Mouse (Mus musculus): ENCODE measurements at regions not wholly inside any gene's neighbourhood (a gene's known extent, or its start where the extent isn't known, plus 50 kb on each side); places are given as distances from the start of the nearest gene placed in this dataset.
A peak's percentile ranks its signal among the peaks of the same experiment; 100 is the strongest.

- 44% methylated on average over 6 of the region's 6 CpGs for WGBS
- no peak overlapping the region for H3K4me3 ChIP-seq (replicated peaks; ENCODE audit: extremely low read depth, low read depth, low read length)
- TF ChIP-seq POLR2A (IDR thresholded peaks at IDR 0.05; ENCODE audit: borderline replicate concordance, extremely low read depth, low read depth, low read length) (no peak), CTCF (IDR thresholded peaks at IDR 0.05; ENCODE audit: insufficient read depth, low read length) (no peak)
- DNase-seq = no peak
- no peaks in the 10 kb centered on the region for H3K4me1 ChIP-seq (ENCODE audit: control insufficient read depth, insufficient read depth, low read length)
Measured at GRCm38 (mm10) chr2:75559920-75560319, 99.1 kb upstream of the Hnrnpa3 start.

DNA sequence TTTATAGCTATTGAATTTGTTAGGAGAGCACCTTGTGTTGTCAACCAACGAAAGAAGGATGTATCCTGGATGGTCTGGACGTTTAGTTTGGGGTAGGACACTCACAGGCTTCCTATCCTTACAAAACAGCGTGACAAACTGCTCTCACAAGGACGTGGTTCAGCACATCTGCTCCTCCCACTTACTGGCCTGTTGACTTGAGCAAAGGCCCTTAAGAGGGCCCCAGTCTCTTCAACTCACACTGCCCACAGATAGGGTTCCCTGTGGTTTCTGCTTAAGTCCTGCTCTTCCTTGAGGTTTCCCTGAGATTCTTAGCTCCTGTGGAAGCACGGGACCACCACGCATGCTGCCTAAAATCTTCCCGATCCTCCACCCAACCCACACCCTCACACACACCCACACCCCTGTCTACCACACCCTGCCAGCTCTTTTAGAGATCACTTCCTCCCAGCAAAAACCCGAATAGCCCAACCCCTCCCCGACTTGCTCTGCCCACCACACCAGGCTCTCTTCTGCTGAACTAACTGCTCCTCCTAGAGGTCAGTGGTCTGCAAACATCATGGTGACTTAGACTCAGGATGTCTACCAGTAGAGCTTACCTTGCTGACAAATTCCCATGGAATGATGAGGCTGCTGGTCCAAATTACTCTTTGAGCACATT, 95.7 kb upstream of the Hnrnpa3 start:
- TF ChIP-seq POLR2A (IDR thresholded peaks at IDR 0.05; ENCODE audit: borderline replicate concordance, extremely low read depth, low read depth, low read length) (no peak), CTCF (IDR thresholded peaks at IDR 0.05; ENCODE audit: insufficient read depth, low read length) (no peak; the same call in 1 of the 2 replicates)
- no peak for DNase-seq
- WGBS = 44% methylated on average over 9 of the region's 9 CpGs
- no peaks in the 10 kb centered on the region for H3K4me1 ChIP-seq (ENCODE audit: control insufficient read depth, insufficient read depth, low read length)
- no peak overlapping the region for H3K4me3 ChIP-seq (replicated peaks; ENCODE audit: extremely low read depth, low read depth, low read length)

- no peaks in the 10 kb centered on the region for H3K4me1 ChIP-seq (ENCODE audit: control insufficient read depth, insufficient read depth, low read length)
- no peak overlapping the region for H3K4me3 ChIP-seq (replicated peaks; ENCODE audit: extremely low read depth, low read depth, low read length)
- TF ChIP-seq CTCF (IDR thresholded peaks at IDR 0.05; ENCODE audit: insufficient read depth, low read length) (no peak), POLR2A (IDR thresholded peaks at IDR 0.05; ENCODE audit: borderline replicate concordance, extremely low read depth, low read depth, low read length) (no peak)
- no peak for DNase-seq
- 63% methylated on average over 5 of the region's 5 CpGs for WGBS
Measured at GRCm38 (mm10) chr2:75564809-75565208, 94.3 kb upstream of the Hnrnpa3 start.

DNA sequence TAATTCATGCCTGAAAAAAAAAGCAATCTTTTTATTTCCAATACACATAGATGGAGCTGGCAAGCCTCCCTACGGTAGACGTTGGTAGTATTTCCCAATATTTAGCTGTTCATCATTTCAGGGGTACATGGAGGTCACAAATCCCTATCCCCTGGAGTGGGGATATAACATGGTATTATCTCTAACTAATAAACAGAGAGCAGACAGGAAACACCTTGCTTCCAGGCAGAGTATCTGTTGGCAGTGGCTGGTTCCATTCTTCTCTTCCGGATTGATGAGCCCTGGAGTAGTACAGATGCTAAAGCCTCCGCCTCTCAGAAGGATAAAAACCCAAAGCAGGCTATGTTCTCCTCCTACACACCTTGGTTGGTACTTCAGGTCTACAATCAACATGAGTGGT, 91.9 kb upstream of the Hnrnpa3 start:
- TF ChIP-seq CTCF (IDR thresholded peaks at IDR 0.05; ENCODE audit: insufficient read depth, low read length) = no peak
- no peak for TF ChIP-seq POLR2A (IDR thresholded peaks at IDR 0.05; ENCODE audit: borderline replicate concordance, extremely low read depth, low read depth, low read length)
- no peaks in the 10 kb centered on the region for H3K4me1 ChIP-seq (ENCODE audit: control insufficient read depth, insufficient read depth, low read length)
- H3K4me3 ChIP-seq (replicated peaks; ENCODE audit: extremely low read depth, low read depth, low read length) = no peak overlapping the region
- WGBS = 54% methylated on average over 4 of the region's 4 CpGs
- DNase-seq = no peak

GRCm38 (mm10) chr2:75569756-75570155, 89.3 kb upstream of the Hnrnpa3 start:
- Histone ChIP-seq H3K4me3 (replicated peaks; ENCODE audit: extremely low read depth, low read depth, low read length) (no peak overlapping the region), H3K4me1 (ENCODE audit: control insufficient read depth, insufficient read depth, low read length) (no peaks in the 10 kb centered on the region)
- WGBS = 81% methylated on average over 6 of the region's 6 CpGs
- TF ChIP-seq POLR2A (IDR thresholded peaks at IDR 0.05; ENCODE audit: borderline replicate concordance, extremely low read depth, low read depth, low read length) (no peak), CTCF (IDR thresholded peaks at IDR 0.05; ENCODE audit: insufficient read depth, low read length) (no peak)
- no peak for DNase-seq

GRCm38 (mm10) chr2:75570246-75570645, 88.8 kb upstream of the Hnrnpa3 start:
- TF ChIP-seq POLR2A (IDR thresholded peaks at IDR 0.05; ENCODE audit: borderline replicate concordance, extremely low read depth, low read depth, low read length) = no peak
- no peak for TF ChIP-seq CTCF (IDR thresholded peaks at IDR 0.05; ENCODE audit: insufficient read depth, low read length)
- DNase-seq = no peak
- 49% methylated on average over 2 of the region's 2 CpGs for WGBS
- Histone ChIP-seq H3K4me1 (ENCODE audit: control insufficient read depth, insufficient read depth, low read length) (no peaks in the 10 kb centered on the region), H3K4me3 (replicated peaks; ENCODE audit: extremely low read depth, low read depth, low read length) (no peak overlapping the region)

- WGBS = under 1% methylated on average over 16 of the region's 16 CpGs
- no peak for TF ChIP-seq CTCF (IDR thresholded peaks at IDR 0.05; ENCODE audit: insufficient read depth, low read length)
- peak; percentile 35; the same call in 1 of the 2 replicates for TF ChIP-seq POLR2A (IDR thresholded peaks at IDR 0.05; ENCODE audit: borderline replicate concordance, extremely low read depth, low read depth, low read length)
- Histone ChIP-seq H3K4me1 (ENCODE audit: control insufficient read depth, insufficient read depth, low read length) (no peaks in the 10 kb centered on the region), H3K4me3 (replicated peaks; ENCODE audit: extremely low read depth, low read depth, low read length) (peak overlapping the region; percentile 39)
- peak; percentile 70 for DNase-seq
Measured at GRCm38 (mm10) chr2:75584975-75585374, 74.1 kb upstream of the Hnrnpa3 start.

- DNase-seq = no peak
- WGBS = 3% methylated on average over 6 of the region's 6 CpGs
- no peaks in the 10 kb centered on the region for H3K4me1 ChIP-seq (ENCODE audit: control insufficient read depth, insufficient read depth, low read length)
- TF ChIP-seq CTCF (IDR thresholded peaks at IDR 0.05; ENCODE audit: insufficient read depth, low read length) (peak; percentile 20; the same call in 1 of the 2 replicates), POLR2A (IDR thresholded peaks at IDR 0.05; ENCODE audit: borderline replicate concordance, extremely low read depth, low read depth, low read length) (no peak)
- H3K4me3 ChIP-seq (replicated peaks; ENCODE audit: extremely low read depth, low read depth, low read length) = no peak overlapping the region
Measured at GRCm38 (mm10) chr2:75588572-75588971, 70.5 kb upstream of the Hnrnpa3 start.

- 13% methylated on average over 19 of the region's 19 CpGs for WGBS
- no peaks in the 10 kb centered on the region for H3K4me1 ChIP-seq (ENCODE audit: control insufficient read depth, insufficient read depth, low read length)
- no peak overlapping the region for H3K4me3 ChIP-seq (replicated peaks; ENCODE audit: extremely low read depth, low read depth, low read length)
Measured at GRCm38 (mm10) chr2:75589452-75589851, 69.6 kb upstream of the Hnrnpa3 start.

GRCm38 (mm10) chr2:75590175-75590574, 68.9 kb upstream of the Hnrnpa3 start:
- WGBS = 7% methylated on average over 10 of the region's 10 CpGs
- DNase-seq = peak; percentile 86
- no peak for TF ChIP-seq POLR2A (IDR thresholded peaks at IDR 0.05; ENCODE audit: borderline replicate concordance, extremely low read depth, low read depth, low read length)
- peak; percentile 95 for TF ChIP-seq CTCF (IDR thresholded peaks at IDR 0.05; ENCODE audit: insufficient read depth, low read length)
- Histone ChIP-seq H3K4me1 (ENCODE audit: control insufficient read depth, insufficient read depth, low read length) (no peaks in the 10 kb centered on the region), H3K4me3 (replicated peaks; ENCODE audit: extremely low read depth, low read depth, low read length) (no peak overlapping the region)

More at GRCm38 (mm10) chr2:75589452-75589851, 69.6 kb upstream of the Hnrnpa3 start:
- TF ChIP-seq CTCF (IDR thresholded peaks at IDR 0.05; ENCODE audit: insufficient read depth, low read length) (no peak), POLR2A (IDR thresholded peaks at IDR 0.05; ENCODE audit: borderline replicate concordance, extremely low read depth, low read depth, low read length) (no peak)
- no peak for DNase-seq
